Mouse (Mus musculus): Measurements from ENCODE around the gene Sema7a.

The Sema7a gene

DNA sequence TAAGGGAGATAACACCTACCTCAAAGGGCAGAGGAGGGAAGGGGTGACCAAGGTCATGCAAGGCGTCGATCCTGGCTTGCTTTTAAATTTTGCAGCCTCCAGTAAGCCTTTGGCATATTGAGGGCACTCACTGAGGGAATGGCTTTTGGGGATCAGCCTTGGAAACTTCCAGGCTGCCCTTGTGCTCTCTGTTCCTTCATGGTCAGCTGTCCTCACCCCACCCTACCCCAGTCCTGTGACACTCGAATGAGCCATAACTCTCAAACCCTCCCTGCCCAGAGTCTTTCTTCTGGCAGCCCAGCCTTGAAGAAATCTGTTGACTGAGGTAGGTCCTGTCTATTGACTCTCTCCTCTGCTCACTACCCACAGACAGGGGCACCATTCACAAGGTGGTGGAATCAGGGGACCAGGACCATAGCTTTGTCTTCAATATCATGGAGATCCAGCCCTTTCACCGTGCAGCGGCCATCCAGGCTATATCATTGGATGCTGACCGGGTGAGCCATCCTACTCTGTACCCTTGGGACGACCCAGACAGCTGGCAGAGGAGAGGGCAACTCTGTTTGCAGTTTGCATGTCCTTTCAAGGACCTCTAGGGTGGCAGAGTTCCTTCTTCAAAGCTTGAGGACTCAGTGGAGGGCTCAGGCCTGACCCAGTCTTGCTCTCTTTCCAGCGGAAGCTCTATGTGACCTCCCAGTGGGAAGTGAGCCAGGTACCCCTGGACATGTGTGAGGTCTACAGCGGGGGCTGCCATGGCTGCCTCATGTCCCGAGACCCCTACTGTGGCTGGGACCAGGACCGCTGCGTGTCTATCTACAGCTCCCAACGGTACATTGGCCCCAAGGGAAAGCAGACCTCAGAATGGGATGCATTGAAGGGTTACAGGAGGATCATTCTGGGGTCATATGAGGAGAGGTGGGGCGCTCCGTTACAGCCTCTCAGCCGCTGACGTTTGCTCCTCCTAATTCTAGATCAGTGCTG, 20.3 kb downstream of the Sema7a start:
- in situ Hi-C loops (cut with MseI, MboI): no loop called here

DNA sequence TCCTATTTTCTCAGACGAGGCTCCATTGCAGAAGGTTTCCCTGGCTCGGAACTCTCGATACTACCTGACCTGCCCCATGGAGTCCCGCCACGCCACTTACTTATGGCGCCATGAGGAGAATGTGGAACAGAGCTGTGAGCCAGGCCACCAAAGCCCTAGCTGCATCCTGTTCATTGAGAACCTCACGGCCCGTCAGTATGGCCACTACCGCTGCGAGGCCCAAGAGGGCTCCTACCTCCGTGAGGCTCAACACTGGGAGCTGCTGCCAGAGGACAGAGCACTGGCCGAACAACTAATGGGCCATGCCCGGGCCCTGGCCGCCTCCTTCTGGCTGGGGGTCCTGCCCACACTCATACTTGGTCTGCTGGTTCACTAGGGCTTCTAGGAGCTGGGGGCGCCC, 21.3 kb downstream of the Sema7a start:
- in situ Hi-C loops (cut with MseI, MboI): no loop called here

DNA sequence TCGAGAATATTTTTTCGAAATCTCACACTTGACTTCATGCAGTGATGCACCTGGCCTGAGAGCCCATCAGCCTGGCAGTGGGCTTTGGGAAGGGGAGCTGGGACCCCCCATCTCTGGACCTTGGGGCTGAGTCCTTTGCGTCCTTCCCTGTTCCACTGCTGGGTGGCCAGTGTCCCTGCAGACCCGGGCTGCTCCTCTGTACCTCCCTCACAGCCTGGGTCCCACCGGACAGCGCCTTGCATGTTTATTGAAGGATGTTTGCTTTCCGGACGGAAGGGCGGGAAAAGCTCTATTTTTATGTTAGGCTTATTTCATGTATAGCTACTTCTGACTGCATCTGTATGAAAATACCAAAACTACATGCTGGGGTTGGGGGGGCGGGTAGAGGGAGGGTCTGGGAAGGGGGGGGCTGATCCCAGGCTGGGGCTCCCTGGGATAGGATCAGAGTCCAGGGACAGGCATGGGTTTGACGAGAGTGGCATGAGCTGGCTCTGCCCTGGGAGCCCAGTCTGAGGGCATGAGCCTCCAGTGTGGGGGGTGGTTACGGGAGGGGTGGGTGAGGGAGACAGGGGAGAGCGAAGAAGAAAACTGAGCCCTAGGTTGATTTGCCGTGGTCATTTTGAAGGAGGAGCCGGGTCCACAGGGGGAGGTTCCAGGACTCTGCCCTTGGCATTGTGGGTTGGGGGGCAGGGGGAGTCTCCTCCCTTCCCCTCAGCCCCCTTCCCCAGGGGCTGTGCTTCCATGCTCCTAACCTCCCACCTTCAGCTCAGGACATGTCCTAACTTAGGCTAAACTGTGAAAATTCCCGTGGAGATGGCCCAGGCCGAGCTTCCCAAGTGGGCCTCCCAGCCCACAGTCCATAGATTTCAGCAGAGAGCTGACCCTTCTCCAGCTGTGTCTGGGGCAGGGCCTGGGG, 22.2 kb downstream of the Sema7a start:
- in situ Hi-C loops (cut with MseI, MboI): no loop called here

DNA sequence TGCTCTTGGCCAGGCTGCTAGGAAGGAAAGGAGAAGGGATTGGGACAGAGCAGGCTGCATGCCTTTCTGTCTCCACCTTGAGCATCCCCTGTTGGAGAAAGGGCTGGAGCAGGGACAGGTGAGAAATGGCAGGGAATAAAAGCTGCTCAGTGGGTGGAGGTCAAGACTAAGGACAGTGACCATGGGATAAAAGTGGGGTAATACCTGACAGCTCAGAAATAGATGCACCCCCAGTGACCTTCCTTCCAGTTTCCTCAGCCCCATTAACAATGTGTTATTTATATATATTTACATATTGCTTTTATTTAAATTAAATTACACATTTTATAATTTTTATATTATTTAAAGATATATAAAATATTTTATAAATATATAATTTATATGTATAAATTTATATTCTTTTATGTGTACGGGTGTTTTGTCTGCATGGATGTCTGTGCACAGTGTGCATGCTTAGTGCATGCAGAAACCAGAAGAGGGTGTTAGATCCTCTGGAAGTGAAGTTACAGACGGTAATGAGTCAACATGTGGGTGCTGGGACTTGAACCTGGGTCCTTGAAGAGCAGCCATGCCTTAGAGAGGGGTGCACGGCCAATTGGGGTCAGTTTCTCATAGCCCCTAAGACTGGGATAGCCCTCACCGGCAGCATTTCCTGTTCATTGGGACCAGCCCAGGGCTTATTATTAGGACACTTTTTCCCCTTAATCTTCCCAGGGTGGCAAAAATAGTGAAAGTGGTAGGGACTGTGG, 23.5 kb downstream of the Sema7a start:
- in situ Hi-C loops (cut with MseI, MboI): no loop called here

DNA sequence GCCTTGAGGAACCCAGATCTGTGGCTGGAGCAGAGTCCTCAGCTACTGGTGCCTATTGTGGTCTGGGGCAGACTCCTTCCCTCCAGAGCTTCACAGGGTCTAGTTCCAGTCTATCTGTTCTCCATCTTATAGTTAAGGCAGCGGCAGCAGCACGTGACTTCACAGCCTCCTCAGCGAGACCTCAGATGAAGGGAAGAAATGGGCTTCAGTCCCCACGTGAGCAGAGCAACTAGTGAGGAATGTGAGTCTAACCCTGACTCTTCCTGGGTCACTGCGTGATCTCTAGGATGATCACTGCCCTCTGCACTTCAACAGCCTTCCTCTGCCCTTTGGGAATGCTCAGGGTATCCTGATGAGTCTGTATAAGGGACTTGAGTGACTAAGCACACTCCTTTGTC, 24.1 kb downstream of the Sema7a start:
- in situ Hi-C loops (cut with MseI, MboI): no loop called here

DNA sequence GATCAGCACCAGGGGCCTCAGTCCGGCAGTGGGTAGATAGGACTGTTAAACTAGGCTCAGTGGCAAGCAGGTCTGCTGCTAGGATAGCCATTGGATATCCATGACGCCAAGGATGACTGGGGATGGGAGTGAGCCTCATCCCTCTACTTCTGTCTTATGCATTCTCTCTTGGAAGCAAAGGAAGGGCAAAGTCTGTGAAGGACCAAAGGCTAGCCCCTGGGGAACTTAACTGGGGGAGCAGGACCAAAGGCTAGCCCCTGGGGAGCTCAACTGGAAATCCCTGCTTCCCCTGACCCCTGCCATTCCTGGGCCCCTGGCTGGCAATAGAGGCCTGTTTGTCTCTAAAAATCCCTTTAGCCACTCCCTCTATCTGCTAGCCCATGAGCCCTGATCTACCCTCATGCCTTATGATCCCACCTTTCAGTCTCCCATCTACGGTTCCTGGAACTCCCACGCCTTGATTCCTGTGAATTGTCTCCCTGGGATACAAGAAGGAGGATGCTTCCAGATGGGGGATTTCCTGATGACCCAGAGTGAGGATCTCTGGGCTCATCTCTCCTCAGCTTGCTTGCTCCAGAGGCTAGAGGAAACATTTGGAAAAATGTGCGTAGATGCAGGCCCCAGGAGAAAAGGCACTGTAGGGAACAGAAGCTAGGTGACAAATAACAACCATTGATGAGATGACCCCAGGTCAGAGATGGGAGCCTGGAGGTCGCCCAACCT, 24.8 kb downstream of the Sema7a start:
- in situ Hi-C loops (cut with MseI, MboI): no loop called here

DNA sequence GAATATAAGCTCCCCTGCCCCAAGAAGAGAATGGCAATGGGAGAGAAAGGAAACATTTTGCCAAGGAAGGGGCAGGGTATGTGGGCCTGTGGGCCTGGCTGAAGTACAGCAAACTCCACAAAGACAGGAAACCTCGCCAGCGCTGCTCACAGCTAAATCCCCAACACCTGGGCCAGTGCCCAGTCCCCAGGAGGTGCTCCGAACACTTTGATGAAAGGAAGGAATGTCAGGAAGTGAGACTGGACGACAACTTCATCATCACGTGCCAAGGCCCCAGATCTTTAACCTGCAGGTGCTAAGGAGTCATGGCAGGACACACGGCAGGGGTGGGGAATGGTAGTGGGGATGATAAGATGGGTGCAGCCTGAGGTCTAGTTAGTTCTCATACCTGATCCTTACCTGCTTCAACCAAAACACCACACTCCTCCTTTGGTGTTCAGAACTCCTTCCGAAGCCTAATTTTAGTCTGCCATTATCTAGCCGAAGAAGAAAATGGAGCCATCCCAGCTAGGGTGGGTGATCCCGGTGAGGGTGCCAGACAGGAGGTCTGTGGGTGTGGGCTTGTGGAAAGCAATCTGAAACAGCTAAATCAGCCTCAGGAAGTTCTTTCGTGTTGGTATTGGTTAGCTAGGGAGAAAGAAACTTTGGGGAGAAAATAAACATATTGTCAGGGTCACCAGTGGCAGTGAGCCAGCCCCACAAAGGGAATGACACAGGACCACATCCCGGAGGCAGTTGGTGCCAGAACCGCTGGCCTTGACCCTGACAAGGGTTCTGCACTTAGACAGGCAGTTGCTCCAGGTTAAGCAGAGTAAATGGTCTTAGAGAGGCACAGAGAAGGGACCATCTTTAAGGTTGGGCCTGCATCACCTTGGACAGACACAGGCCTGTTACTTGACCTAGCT, 25.6 kb downstream of the Sema7a start:
- in situ Hi-C loops (cut with MseI, MboI): no loop called here

DNA sequence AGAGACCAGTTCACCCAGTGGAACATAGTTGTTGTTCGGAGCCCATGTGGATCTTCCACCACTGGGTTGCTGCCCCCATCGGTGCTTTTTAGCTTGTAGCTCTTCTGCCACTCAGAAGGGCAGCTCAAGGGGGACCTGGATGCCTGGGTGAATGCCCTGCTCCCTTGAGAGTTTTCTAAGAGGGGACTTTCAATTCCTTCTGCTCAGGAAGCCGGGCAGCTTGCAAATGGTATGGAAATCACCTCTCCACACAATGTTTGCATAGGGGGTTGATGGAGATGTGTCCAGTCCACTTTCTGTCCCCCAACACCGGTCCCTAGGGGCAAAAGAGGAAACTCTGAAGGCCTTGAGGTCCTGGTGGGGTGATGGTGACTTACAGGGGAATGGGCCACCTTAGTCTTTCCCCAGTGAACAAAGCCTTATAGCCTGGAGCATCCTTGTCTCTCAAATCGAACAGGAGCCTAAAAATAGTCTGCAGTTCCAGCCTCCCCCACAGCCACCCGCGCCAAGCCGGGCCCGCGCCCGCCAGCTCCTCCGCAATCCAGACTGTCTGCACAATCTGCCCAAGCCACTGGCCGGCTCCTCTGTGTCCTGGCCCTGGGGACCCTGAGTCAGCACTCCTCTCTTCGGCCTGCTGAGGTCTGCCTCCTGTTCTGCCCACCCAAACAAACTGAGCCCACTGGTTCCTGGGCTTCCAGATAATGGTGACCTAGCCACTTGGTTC, 27.5 kb downstream of the Sema7a start:
- in situ Hi-C loops (cut with MseI, MboI): no loop called here

DNA sequence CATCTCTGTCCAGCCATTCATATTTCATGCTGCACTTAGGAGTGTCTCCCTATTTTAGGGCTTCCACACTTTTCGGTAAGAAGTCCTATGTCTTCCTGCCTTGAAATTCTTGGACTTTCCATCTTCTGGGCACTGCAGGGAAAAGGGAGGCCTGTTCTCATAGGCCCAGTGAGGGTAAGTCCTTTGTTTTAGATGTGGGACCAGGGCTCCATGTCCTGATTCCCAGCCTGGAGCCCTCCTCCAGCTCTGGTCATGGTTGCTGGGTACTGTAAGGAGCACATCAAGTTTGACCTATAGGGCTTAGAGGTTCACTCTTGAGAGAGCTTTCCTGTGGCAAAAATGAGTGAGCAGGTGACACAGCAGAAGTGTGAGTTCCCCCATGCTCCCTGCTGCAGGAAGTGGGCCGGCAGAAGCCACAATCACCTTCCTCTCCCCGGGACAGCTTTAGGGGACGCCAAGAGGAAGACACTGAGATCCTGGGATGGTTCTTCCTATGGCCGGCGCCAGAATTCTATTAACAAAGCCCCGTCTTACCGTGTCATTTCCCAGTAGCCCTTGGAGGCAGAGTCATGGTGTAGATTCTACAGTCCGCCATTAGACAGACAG, 28.4 kb downstream of the Sema7a start:
- in situ Hi-C loops (cut with MseI, MboI): no loop called here

DNA sequence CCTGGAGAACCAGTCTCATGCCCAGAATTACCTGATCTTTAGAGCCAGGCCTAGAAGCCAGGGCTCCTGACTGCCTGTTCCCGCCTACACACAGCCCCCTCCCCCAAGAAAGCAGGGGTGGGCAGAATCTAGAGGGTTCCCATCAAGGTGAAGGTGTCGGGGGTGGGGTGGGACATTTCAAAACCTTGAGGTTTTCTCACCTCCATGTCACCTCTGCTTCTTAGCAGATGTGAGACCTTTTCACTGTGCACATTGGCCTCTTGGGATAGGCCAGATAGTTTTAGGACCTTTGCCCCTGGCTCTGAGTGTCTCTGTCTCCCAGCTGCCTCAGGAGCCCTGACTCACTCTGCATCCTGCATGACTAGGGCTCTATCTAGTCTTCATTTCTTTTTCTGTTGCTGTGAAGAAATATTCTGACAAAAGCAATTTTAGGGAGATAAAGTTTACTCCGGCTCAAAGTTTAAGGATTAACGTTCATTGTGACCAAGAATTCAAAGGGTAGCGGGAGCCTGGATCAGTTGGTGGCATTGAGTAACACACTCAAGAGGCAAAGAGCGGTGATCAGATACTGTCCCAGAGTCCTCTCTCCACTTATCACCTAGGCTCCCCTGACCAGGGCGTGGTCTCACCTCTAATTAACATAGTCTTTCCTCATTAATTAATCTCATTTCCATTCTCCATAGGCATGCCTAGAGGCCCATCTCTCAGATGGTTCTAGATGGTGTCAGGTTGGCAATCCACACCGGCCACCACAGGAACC, 29.1 kb downstream of the Sema7a start:
- in situ Hi-C loops (cut with MseI, MboI): no loop called here

DNA sequence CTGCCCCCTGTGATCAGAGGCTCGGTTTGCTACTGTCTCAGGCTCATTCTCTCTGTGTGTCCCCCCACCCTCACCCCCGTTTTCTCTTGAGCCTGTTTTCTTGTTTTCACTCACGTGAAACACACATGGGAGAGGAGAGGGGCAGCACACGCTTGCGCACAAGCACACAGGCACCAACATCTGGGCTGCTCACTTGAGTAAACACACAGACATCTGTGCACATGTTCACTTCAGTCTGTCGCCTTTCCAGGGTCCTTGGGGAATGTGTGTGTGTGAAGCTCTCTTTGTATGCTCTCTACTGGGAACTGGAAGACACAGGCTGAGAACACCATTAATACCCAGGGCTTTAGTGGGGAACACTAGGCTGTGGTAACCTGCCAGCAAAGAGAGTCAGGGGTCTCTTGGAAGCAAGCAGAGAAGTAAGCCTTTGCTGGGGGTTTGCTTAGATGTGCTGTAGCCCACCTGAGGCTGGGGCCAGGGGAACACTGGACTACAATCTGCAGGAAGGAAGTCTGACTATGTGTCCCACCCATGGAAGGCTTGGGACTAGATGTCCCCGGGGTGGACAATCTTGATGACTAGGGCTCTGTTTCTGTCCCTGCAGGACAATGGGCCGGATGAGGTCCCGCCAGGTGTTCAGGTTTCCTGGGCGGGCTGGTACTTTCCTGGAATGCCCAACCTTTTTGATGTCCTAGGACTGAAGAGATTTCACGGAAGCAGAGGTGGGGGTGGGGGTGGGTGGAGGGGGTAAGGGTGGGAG, 30.0 kb downstream of the Sema7a start:
- in situ Hi-C loops (cut with MseI, MboI): no loop called here

DNA sequence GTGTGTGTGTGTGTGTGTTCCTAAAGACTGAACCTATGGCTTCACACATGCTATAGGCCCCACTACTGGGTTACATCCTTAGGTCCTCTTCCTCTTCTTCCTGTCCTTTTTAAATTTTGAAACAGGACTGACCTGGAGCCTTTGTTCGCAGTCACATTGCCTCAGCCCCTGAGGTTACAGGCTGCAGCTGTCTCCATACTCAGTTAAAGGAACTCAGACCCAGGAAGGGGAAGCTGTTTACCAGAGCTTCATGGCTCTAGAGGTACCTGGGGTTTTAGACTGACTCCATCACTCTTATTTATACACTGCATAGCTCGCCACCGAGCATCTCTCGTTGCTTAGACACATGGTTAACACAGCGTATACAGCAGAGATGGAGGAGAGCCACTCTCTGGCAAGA, 31.5 kb downstream of the Sema7a start:
- in situ Hi-C loops (cut with MseI, MboI): no loop called here

DNA sequence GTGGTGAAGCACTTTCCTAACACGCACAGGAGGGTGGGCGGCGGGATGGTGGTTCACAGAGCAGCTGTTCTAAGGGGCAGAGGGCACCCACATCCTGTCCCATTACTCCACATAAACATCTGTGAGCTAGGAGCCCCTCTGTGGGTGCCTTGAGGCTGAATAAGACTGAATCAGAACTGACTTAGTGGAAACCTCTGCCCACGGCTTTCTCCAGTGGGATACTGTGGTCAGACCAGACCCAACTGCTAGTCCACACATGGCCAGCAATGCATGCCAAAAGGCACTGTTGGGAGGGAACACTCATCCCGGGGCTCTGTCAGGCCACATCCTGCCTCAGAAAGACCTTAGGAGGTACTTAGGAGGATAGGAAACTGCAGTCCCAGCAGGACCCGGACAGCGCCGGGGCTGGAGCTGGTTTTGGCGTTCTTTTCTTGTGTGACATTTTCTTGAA, 32.3 kb downstream of the Sema7a start:
- in situ Hi-C loops (cut with MseI, MboI): no loop called here

DNA sequence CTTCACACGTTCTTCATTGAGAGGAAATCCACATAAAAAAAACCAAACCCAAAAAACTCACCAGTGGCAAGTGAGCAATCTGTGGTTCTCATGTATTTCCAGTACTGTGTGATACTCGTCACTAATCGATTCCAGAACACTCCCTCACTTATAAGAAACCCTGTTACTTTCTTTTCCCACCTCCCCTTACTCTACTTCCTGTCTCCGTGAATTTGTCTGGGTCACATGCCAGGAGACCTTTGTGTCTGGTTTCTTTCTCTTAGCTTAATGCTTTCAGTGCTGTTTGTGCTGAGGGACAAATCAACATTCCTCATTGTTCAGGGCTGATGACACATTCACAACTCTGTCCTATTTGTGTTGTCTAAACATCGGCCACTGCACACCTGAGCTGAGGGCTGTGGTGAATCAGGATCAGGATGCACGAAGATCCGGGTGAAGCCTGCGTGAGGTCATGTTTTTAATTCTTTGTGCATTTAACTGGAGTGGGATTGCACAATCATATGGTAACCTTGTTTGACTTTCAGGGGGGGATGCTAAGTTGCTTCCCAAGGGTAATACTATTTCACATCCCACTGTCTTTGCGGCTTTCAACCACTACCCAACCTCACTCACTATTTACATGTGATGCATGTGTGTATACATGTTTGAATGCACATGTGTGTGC, 33.0 kb downstream of the Sema7a start:
- in situ Hi-C loops (cut with MseI, MboI): no loop called here

DNA sequence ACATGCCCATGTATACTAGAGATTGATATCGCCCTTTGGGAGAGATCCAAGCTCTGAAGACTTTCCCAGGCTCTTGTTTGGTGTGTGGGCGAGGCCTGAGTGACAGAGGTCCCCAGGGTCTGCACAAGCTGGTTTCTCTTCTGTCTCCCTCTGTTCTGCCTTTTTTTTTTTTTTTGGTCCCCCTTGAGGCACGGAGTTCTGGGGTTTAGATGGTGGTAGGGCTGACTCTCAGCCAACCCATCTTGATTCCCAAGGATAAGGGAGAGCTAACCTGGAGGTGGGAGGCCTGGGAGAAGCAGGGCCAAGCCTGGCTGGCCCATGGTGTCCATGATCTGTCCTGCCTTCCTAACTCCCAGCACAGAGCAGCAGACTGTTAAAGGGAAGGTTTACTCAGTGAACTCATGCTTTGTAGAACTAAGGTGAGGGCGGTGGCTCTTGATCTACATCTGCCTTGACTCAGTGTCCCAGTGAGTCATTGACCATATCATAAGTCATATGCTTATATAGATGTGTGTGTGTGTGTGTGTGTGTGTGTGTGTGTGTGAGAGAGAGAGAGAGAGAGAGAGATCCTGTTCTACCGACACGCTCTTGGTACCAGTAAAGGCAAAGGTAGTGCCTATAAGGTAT, 33.6 kb downstream of the Sema7a start:
- in situ Hi-C loops (cut with MseI, MboI): no loop called here

DNA sequence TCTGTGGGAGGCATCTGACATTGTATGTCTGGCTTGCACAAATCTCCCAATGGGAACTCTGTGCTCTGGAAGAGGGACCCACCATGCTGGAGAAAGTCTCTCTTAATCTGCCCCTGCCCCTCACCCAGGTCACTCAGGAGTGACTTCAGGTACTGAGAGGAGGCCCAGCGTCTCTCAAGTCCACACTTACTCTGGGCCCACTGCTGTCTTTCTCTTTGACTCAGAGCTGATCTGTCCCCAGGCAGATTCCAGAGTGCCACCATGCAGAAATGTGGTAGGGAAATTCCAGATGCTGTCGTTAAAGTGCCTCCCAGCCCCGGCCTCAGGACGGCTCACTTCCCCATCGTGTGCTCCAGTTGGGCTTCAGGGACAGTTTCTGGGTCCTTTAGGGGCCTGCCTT, 34.3 kb downstream of the Sema7a start:
- in situ Hi-C loops (cut with MseI, MboI): no loop called here
